In the genomic region with DNA sequence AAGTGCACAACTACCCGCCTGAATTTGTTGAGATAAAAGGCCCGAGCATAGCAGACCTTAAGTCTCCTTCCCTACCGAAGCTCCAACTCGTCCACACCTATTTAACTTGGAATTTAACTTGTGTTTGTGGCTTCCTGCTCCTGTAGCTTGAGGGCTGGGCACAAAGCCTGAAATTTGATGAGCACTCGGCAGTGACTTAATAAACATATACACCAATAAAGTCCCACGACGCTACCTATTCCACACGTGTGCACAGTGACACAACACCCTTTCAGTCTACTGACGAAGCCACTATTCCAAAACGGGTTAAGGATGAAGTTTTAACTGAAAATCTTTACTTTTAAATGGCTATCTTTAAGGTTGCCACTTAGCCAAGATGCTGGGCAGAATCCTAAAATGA, we compare ENCODE assay signal across 9 mouse cellular contexts. TPM values are rescaled to one million over a fixed set of nuclear protein-coding genes. Genes with fewer than 3 reads are reported as not detected.
A peak's percentile ranks its signal among the peaks of the same experiment; 100 is the strongest.
DNase-seq lines count a peak whose midpoint lies in the region; ATAC-seq and TF ChIP-seq lines count a peak whose summit lies in the region.
"Had no signal": no experiment of that assay in that cellular context is flagged by ENCODE, and none has a peak within 500 bp of the region (broad histone marks: within the 10 kb centered on the region; RNA-seq: fewer than 3 reads in every experiment).

No protein-coding gene starts in this region.

- ATAC-seq in megakaryocyte, adult 5-6 weeks (ENCODE audit: poor library complexity, severe bottlenecking), result no peak
- no peak for ATAC-seq in limb, embryonic 13.5 days (ENCODE audit: low FRiP score, low read depth)
- ATAC-seq in stomach, embryonic 14.5 days (ENCODE audit: insufficient number of reproducible peaks, insufficient read depth, low FRiP score, low read depth), result no peak

- TF ChIP-seq POLR2A in embryonic fibroblast, embryonic 13.5 days (IDR thresholded peaks at IDR 0.05; ENCODE audit: low read depth, low read length), result no peak

- peak overlapping the region; percentile 96 for H3K4me2 ChIP-seq in limb, embryonic 13.5 days (replicated peaks)
- peak overlapping the region; percentile 86 for H3K4me2 ChIP-seq in stomach, embryonic 14.5 days (replicated peaks; ENCODE audit: low read depth, low read length)

- H3K36me3 ChIP-seq in megakaryocyte, embryonic 14.5 days (replicated peaks; ENCODE audit: low read length), result peaks cover 35% of the 10 kb centered on the region
- H3K36me3 ChIP-seq in limb, embryonic 13.5 days, result peaks cover 36% of the 10 kb centered on the region
- peaks cover 32% of the 10 kb centered on the region for H3K36me3 ChIP-seq in stomach, embryonic 14.5 days (ENCODE audit: control insufficient read depth, insufficient read depth, low read length)

- peak overlapping the region; percentile 97 for H3K4me3 ChIP-seq in megakaryocyte, embryonic 14.5 days (replicated peaks)
- H3K4me3 ChIP-seq in embryonic fibroblast, embryonic 13.5 days (ENCODE audit: insufficient read depth, low read length), result peak overlapping the region; percentile 80
- H3K4me3 ChIP-seq in limb, embryonic 13.5 days, result peak overlapping the region; percentile 71
- peak overlapping the region; percentile 62 for H3K4me3 ChIP-seq in stomach, embryonic 14.5 days (ENCODE audit: low read depth, low read length)

- H3K27ac ChIP-seq in embryonic fibroblast, embryonic 13.5 days (ENCODE audit: insufficient read depth, low read length), result no peak overlapping the region
- no peak overlapping the region for H3K27ac ChIP-seq in limb, embryonic 13.5 days
- H3K27ac ChIP-seq in stomach, embryonic 14.5 days (ENCODE audit: low read length), result peak overlapping the region; percentile 36; the same call in 1 of the 2 replicates

- H3K27me3 ChIP-seq in megakaryocyte, embryonic 14.5 days (replicated peaks), result no peaks in the 10 kb centered on the region
- H3K27me3 ChIP-seq in limb, embryonic 13.5 days, result no peaks in the 10 kb centered on the region
- no peaks in the 10 kb centered on the region for H3K27me3 ChIP-seq in stomach, embryonic 14.5 days (ENCODE audit: control insufficient read depth, insufficient read depth, low read length)

- no peak for TF ChIP-seq CTCF in embryonic fibroblast, embryonic 13.5 days (IDR thresholded peaks at IDR 0.05; ENCODE audit: borderline replicate concordance, insufficient read depth, low read length)

- no peak for DNase-seq in testis, postnatal 10 days (ENCODE audit: low spot score)
- DNase-seq in ovary, postnatal 10 days (ENCODE audit: low spot score), result no peak
- no peak for DNase-seq in right cerebral cortex, postnatal 14 days
- DNase-seq: embryo, embryonic 11 days had no signal

- H3K9me3 ChIP-seq in megakaryocyte, embryonic 14.5 days, result no peaks in the 10 kb centered on the region
- H3K9me3 ChIP-seq in limb, embryonic 13.5 days, result no peaks in the 10 kb centered on the region
- no peaks in the 10 kb centered on the region for H3K9me3 ChIP-seq in stomach, embryonic 14.5 days (ENCODE audit: control insufficient read depth, low read depth, low read length)

- H3K9ac ChIP-seq in limb, embryonic 13.5 days, result peak overlapping the region; percentile 80
- peak overlapping the region; percentile 57 for H3K9ac ChIP-seq in stomach, embryonic 14.5 days (replicated peaks; ENCODE audit: low read depth, low read length)

- WGBS in limb, embryonic 13.5 days, result 4% methylated on average over 10 of the region's 10 CpGs
- 2% methylated on average over 10 of the region's 10 CpGs for WGBS in stomach, embryonic 14.5 days

- peaks cover 45% of the 10 kb centered on the region for H3K4me1 ChIP-seq in megakaryocyte, embryonic 14.5 days
- H3K4me1 ChIP-seq in embryonic fibroblast, embryonic 13.5 days (ENCODE audit: control insufficient read depth, insufficient read depth, low read length), result 0 out of 2 replicates have a peak, but pooled peaks cover 3% of the 10 kb centered on the region
- H3K4me1 ChIP-seq in limb, embryonic 13.5 days, result peaks cover 17% of the 10 kb centered on the region
- peaks cover 8% of the 10 kb centered on the region for H3K4me1 ChIP-seq in stomach, embryonic 14.5 days (ENCODE audit: control insufficient read depth, insufficient read depth, low read length)

RNA-seq across cellular contexts. Expression of a gene that starts 0.7 kb away (rescaled TPM):
- 2.8 and 2.9 TPM in 2 replicates for polyA plus RNA-seq in megakaryocyte, embryonic 14.5 days (2012; ENCODE audit: insufficient read depth, low replicate concordance)
- 1.9 and 3.2 TPM in 2 replicates for total RNA-seq in megakaryocyte, adult 5-6 weeks (2015)
- total RNA-seq in megakaryocyte, adult 5-6 weeks (2017), result 4.7 and 5.8 TPM in 2 replicates
- polyA plus RNA-seq in embryonic fibroblast, embryonic 13.5 days (2011; ENCODE audit: insufficient read length, low read depth, missing spikeins), result 9.2 and 11.5 TPM in 2 replicates
- polyA plus RNA-seq in limb, embryonic 13.5 days (2015; fragmentation: Nextera tagmentation; extraction: Ambion mirVana), result 31.4 and 31.8 TPM in 2 replicates
- polyA plus RNA-seq in stomach, embryonic 14.5 days (2014; fragmentation: Nextera tagmentation; extraction: Ambion mirVana), result 15.7 and 16.1 TPM in 2 replicates

RNA-seq across cellular contexts. Expression of a gene that starts 22.7 kb away (rescaled TPM):
- 1.2 and 5.4 TPM in 2 replicates for polyA plus RNA-seq in megakaryocyte, embryonic 14.5 days (2012; ENCODE audit: insufficient read depth, low replicate concordance)
- total RNA-seq in megakaryocyte, adult 5-6 weeks (2015), result 78.4 and 90.1 TPM in 2 replicates
- 43.3 and 43.5 TPM in 2 replicates for total RNA-seq in megakaryocyte, adult 5-6 weeks (2017)
- 41.6 and 54.9 TPM in 2 replicates for polyA plus RNA-seq in embryonic fibroblast, embryonic 13.5 days (2011; ENCODE audit: insufficient read length, low read depth, missing spikeins)
- 87.4 and 88.7 TPM in 2 replicates for polyA plus RNA-seq in limb, embryonic 13.5 days (2015; fragmentation: Nextera tagmentation; extraction: Ambion mirVana)
- 55.8 and 63.0 TPM in 2 replicates for polyA plus RNA-seq in stomach, embryonic 14.5 days (2014; fragmentation: Nextera tagmentation; extraction: Ambion mirVana)
